Mouse (Mus musculus) lung, postnatal 0 days (tissue): ENCODE measurements around the gene Zfp512. TPM values are rescaled to one million over a fixed set of nuclear protein-coding genes. Genes with fewer than 3 reads are reported as not detected.

ENCODE experiments used
- ATAC-seq: fragments of 200-750 bp; cut with Nextera tagmentation; 2 replicates; pipeline ENCODE4 v1.8.0; 2017; ENCODE audit warnings: moderate library complexity
- DNase-seq: peaks from one replicate; pipeline ENCODE4 v3.0.0-alpha.2; 2016; ENCODE audit warnings: low spot score
- H3K27ac ChIP-seq: fragments of 300-500 bp; sonication (generic); 2 replicates; pipeline ENCODE4 v1.5.1; 2014; ENCODE audit warnings: antibody characterized with exemption, mild to moderate bottlenecking, low read length, mixed read lengths
- H3K27me3 ChIP-seq: fragments of 300-500 bp; sonication (generic); replicated peaks from 2 replicates; pipeline ENCODE4 v1.6.1; 2014; ENCODE audit warnings: low read length, mixed read lengths; ENCODE audit not compliant: insufficient read depth
- H3K36me3 ChIP-seq: fragments of 300-500 bp; sonication (generic); 2 replicates; pipeline ENCODE4 v1.6.1; 2014; ENCODE audit warnings: low read length, mixed read lengths; ENCODE audit not compliant: insufficient read depth
- H3K4me1 ChIP-seq: fragments of 300-500 bp; sonication (generic); 2 replicates; pipeline ENCODE4 v1.6.1; 2014; ENCODE audit warnings: antibody characterized with exemption, low read depth, low read length, mixed read lengths; ENCODE audit not compliant: insufficient read depth
- H3K4me2 ChIP-seq: fragments of 300-500 bp; sonication (generic); replicated peaks from 2 replicates; pipeline ENCODE4 v1.6.1; 2014; ENCODE audit warnings: low read depth, mild to moderate bottlenecking, low read length, moderate library complexity, mixed read lengths
- H3K4me3 ChIP-seq: fragments of 300-500 bp; sonication (generic); 2 replicates; pipeline ENCODE4 v1.5.1; 2014; ENCODE audit warnings: low read depth, low read length
- H3K9ac ChIP-seq: fragments of 300-500 bp; sonication (generic); replicated peaks from 2 replicates; pipeline ENCODE4 v1.6.1; 2014; ENCODE audit warnings: low read depth, mild to moderate bottlenecking
- H3K9me3 ChIP-seq: fragments of 300-500 bp; sonication (generic); 2 replicates; pipeline ENCODE4 v1.6.1; 2016; ENCODE audit warnings: low read length, mixed read lengths
- CTCF ChIP-seq: IDR thresholded peaks from 2 replicates; pipeline ENCODE4 v1.5.1; 2016; ENCODE audit warnings: antibody characterized with exemption, mild to moderate bottlenecking
- EP300 ChIP-seq: IDR thresholded peaks from 2 replicates; pipeline ENCODE4 v1.6.1; 2016; ENCODE audit warnings: antibody characterized with exemption, mild to moderate bottlenecking, control low read depth
- WGBS: fragments of 180-500 bp; shearing (Covaris S2); extraction: QIAGEN DNeasy Blood & Tissue Kit; methylation state at CpG from one replicate; pipeline ENCODE4 v1.1.7; 2014; 5-methylcytosine and 5-hydroxymethylcytosine counted together
- polyA plus RNA-seq: library from polyadenylated mRNA; unstranded; fragments of >200 nt; fragmentation: Nextera tagmentation; extraction: Ambion mirVana; gene quantifications from 2 replicates; pipeline ENCODE4 v1.2.1, GENCODE M21; 2015

The Zfp512 gene
- polyA plus RNA-seq, 1 experiment from 2014 or later: 18.2 TPM

DNA sequence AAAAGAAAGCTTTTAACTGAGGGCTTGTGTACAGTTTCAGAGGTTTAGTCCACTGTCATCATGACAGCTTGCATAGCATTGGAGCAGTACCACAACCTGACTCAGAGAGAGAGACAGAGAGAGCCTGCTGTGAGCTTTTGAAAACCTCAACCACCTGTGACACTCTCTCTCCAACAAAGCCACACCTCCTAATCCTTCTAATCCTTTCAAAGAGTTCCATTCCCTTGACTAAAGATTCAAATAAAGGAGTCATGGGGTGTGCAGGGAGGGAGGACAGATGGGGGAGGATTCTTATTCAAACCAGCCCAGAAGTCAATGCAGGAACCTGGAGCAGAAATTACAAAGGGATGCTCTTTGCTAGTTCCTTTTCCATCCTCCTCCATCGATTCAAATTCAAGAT is 39.8 kb downstream of the Zfp512 start:
- DNase-seq: no peak
- Histone ChIP-seq H3K9ac (no peak overlapping the region), H3K36me3 (no peaks in the 10 kb centered on the region), H3K4me1 (peaks cover 6% of the 10 kb centered on the region; the same call in 1 of the 2 replicates), H3K27ac (no peak overlapping the region), H3K4me2 (no peak overlapping the region), H3K9me3 (no peaks in the 10 kb centered on the region), H3K4me3 (no peak overlapping the region), H3K27me3 (no peaks in the 10 kb centered on the region)
- no peak for ATAC-seq
- TF ChIP-seq CTCF: no peak
- TF ChIP-seq EP300: no peak
- 61% methylated on average over 1 of the region's 1 CpGs for WGBS

DNA sequence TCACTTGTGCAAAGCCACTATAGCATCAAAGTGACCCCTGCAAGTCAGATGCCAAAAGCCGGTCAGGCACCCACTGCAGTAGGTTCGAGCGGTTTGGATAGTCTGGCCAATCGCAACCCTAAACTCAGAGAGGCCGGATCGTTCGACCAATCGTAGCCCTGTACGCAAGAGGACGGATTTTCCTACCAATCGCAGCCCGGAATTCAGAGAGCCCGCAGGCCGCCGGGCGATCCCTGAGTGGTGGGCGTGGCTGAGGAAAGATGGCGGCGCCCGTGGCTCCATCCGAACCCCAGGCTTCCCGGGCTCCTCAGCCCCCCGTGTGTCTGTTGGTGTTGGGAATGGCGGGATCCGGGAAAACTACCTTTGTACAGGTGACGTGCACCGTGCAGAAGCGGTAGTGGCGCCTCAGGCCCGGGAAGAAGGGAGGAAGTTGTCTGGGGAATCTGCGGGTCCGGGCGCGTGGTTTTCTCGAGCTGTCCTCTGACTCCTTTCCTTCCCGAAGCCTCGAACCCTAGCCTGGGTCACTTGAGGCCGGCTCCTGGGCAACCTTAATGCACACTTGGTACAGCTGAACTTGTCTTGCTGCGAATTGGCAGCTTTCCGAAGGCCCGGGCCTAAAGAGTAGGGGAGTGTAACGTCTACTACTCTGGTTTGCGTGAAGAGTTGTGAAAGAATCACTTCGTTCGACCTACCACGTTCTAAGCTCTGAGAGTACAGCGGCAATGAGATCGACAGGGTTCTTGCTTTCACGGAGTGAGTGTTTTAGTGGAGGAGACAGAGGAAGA is 42.5 kb downstream of the Zfp512 start, which contains the start of gene Gpn1:
Gene Gpn1, plus strand, starts transcription at position 229 of the 785 bp plus-strand sequence.
- Histone ChIP-seq H3K9me3 (no peaks in the 10 kb centered on the region), H3K4me1 (peaks cover 6% of the 10 kb centered on the region; the same call in 1 of the 2 replicates), H3K27me3 (no peaks in the 10 kb centered on the region), H3K36me3 (peaks cover 6% of the 10 kb centered on the region; the same call in 1 of the 2 replicates), H3K27ac (no peak within 1 kb of the TSS), H3K4me2 (peak within 1 kb of the TSS; percentile 93), H3K4me3 (peak within 1 kb of the TSS; percentile 75), H3K9ac (peak within 1 kb of the TSS; percentile 45)
- DNase-seq (peak; percentile 96), ATAC-seq (peak; percentile 100)
- TF ChIP-seq CTCF (no peak), EP300 (no peak)
- WGBS: under 1% methylated on average over 49 of the region's 49 CpGs

- TF ChIP-seq CTCF: no peak
- TF ChIP-seq EP300: no peak
- Histone ChIP-seq H3K36me3 (peaks cover 18% of the 10 kb centered on the region), H3K4me2 (no peak overlapping the region), H3K27ac (no peak overlapping the region), H3K4me3 (no peak overlapping the region), H3K9ac (no peak overlapping the region), H3K4me1 (no peaks in the 10 kb centered on the region), H3K27me3 (no peaks in the 10 kb centered on the region), H3K9me3 (no peaks in the 10 kb centered on the region)
- ATAC-seq: no peak; the same call in 1 of the 2 replicates
- peak; percentile 25 for DNase-seq
- WGBS: 59% methylated on average over 10 of the region's 10 CpGs
Observed at GRCm38 (mm10) chr5:31504843-31505242, 52.6 kb downstream of the Zfp512 start.

- TF ChIP-seq CTCF: no peak
- TF ChIP-seq EP300: no peak
- DNase-seq (peak; percentile 33), ATAC-seq (no peak)
- Histone ChIP-seq H3K36me3 (peaks cover 23% of the 10 kb centered on the region; the same call in 1 of the 2 replicates), H3K27ac (no peak overlapping the region), H3K4me3 (no peak overlapping the region), H3K9me3 (no peaks in the 10 kb centered on the region), H3K4me1 (no peaks in the 10 kb centered on the region), H3K4me2 (no peak overlapping the region), H3K27me3 (no peaks in the 10 kb centered on the region), H3K9ac (no peak overlapping the region)
- 81% methylated on average over 1 of the region's 1 CpGs for WGBS
Observed at GRCm38 (mm10) chr5:31512481-31512880, 60.2 kb downstream of the Zfp512 start.

- 0 out of 2 replicates have a peak, but pooled peaks cover 2% of the 10 kb centered on the region for H3K4me1 ChIP-seq
- no peaks in the 10 kb centered on the region for H3K9me3 ChIP-seq
- TF ChIP-seq CTCF (no peak), EP300 (no peak)
- no peak for DNase-seq
- H3K27me3 ChIP-seq: no peaks in the 10 kb centered on the region
- H3K9ac ChIP-seq: no peak overlapping the region
- no peak overlapping the region for H3K4me3 ChIP-seq
- no peak for ATAC-seq
- no peak overlapping the region for H3K4me2 ChIP-seq
- peaks cover 12% of the 10 kb centered on the region; the same call in 1 of the 2 replicates for H3K36me3 ChIP-seq
- no peak overlapping the region for H3K27ac ChIP-seq
- WGBS: 71% methylated on average over 6 of the region's 6 CpGs
Observed at GRCm38 (mm10) chr5:31520556-31520955, 68.3 kb downstream of the Zfp512 start.

DNA sequence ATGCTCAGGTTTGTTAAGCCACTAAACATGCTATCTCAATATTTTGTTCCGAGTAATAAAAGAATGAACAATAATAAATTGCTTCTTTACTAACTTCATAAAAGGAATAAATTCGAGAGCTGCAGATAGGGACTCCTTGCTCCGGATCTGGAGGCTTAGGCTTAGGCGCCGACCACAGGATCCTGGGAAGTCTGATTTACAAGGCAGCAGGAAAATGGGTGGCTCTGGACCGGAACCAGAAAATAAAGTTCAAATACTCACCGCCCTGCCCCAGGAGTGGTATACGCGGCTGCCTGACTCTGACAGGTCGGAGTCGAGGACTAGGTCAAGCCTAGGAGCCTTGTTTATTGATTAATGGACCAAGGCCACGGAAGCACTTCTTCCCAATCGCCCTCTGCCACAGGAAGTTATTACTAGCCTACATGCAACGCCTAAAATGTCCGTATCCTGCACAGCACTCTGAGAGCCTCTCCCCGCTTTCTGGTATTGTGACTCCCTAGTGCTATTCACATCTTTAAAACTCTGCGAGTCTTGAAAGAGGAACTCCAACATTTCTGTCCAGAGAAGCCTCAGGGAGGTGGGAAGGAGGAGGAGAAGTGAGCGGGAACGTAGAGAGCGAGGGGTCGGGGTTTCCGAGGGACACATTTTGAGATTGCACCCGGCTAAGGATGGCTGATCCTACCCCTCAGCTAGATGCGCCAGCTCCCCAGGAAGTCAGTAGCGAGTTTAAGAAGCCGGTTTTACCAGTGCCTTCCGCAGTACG is 74.3 kb downstream of the Zfp512 start, which contains the start of gene Slc4a1ap:
Gene Slc4a1ap, plus strand, starts transcription at position 642 of the 763 bp plus-strand sequence.
- no peaks in the 10 kb centered on the region for H3K27me3 ChIP-seq
- WGBS: under 1% methylated on average over 28 of the region's 28 CpGs
- peak within 1 kb of the TSS; percentile 82 for H3K9ac ChIP-seq

More for the DNA sequence above, 74.3 kb downstream of the Zfp512 start, which contains the start of gene Slc4a1ap:
- no peaks in the 10 kb centered on the region for H3K9me3 ChIP-seq
- H3K4me2 ChIP-seq: peak within 1 kb of the TSS; percentile 97
- peak within 1 kb of the TSS; percentile 90 for H3K4me3 ChIP-seq
- H3K36me3 ChIP-seq: peaks cover 10% of the 10 kb centered on the region; the same call in 1 of the 2 replicates
- DNase-seq (peak; percentile 87), ATAC-seq (peak; percentile 91)
- peak; percentile 61; the same call in 1 of the 2 replicates for TF ChIP-seq EP300
- no peak for TF ChIP-seq CTCF
- H3K27ac ChIP-seq: peak within 1 kb of the TSS; percentile 72
- peaks cover 4% of the 10 kb centered on the region; the same call in 1 of the 2 replicates for H3K4me1 ChIP-seq
